Mouse (Mus musculus) CH12.LX (cell line): ENCODE results near the gene Lrrn2.

ENCODE experiments used
- CHD1 ChIP-seq: IDR thresholded peaks from 2 replicates; pipeline ENCODE4 v1.6.1; 2012; ENCODE audit warnings: low read depth, low read length, improper control_type of control experiment, inconsistent platforms
- CHD2 ChIP-seq: IDR thresholded peaks from 2 replicates; pipeline ENCODE4 v1.6.1; 2011; ENCODE audit warnings: low read length, improper control_type of control experiment
- CTCF ChIP-seq, 2 experiments: IDR thresholded peaks in 1 of 2; conservative IDR thresholded peaks in 1 of 2; 2 replicates each; pipeline ENCODE4 v1.5.1; 2011 to 2012; ENCODE audit warnings: low read depth in 2 of 2, low read length in 2 of 2, improper control_type of control experiment in 1 of 2, inconsistent platforms in 1 of 2, mild to moderate bottlenecking in 1 of 2, moderate library complexity in 1 of 2
- E2F4 ChIP-seq: IDR thresholded peaks from 2 replicates; pipeline ENCODE4 v1.6.1; 2011; ENCODE audit warnings: low read depth, low read length, improper control_type of control experiment; ENCODE audit not compliant: insufficient replicate concordance
- EP300 ChIP-seq: IDR thresholded peaks from 2 replicates; pipeline ENCODE4 v1.6.1; 2011; ENCODE audit warnings: low read length, improper control_type of control experiment
- ETS1 ChIP-seq: conservative IDR thresholded peaks from 2 replicates; pipeline ENCODE4 v1.6.1; 2012; ENCODE audit warnings: low read depth, mild to moderate bottlenecking, inconsistent platforms, low read length, improper control_type of control experiment, moderate library complexity
- GABPA ChIP-seq: IDR thresholded peaks from 2 replicates; pipeline ENCODE4 v1.6.1; 2012; ENCODE audit warnings: low read depth, low read length, improper control_type of control experiment, inconsistent platforms; ENCODE audit not compliant: insufficient replicate concordance
- JUND ChIP-seq: conservative IDR thresholded peaks from 2 replicates; pipeline ENCODE4 v1.6.1; 2011; ENCODE audit warnings: low read depth, low read length, improper control_type of control experiment
- KAT2A ChIP-seq: IDR thresholded peaks from 2 replicates; pipeline ENCODE4 v1.6.1; 2012; ENCODE audit warnings: low read length, improper control_type of control experiment, inconsistent platforms; ENCODE audit not compliant: insufficient replicate concordance
- MAX ChIP-seq: IDR thresholded peaks from 2 replicates; pipeline ENCODE4 v1.6.1; 2011; ENCODE audit warnings: low read length, improper control_type of control experiment
- MXI1 ChIP-seq: IDR thresholded peaks from 2 replicates; pipeline ENCODE4 v1.6.1; 2011; ENCODE audit warnings: mild to moderate bottlenecking, low read depth, low read length, improper control_type of control experiment
- POLR2A ChIP-seq: IDR thresholded peaks from 2 replicates; pipeline ENCODE4 v1.6.1; 2011; ENCODE audit warnings: low read depth, mild to moderate bottlenecking, improper control_type of control experiment, low read length
- RCOR1 ChIP-seq: conservative IDR thresholded peaks from 2 replicates; pipeline ENCODE4 v1.6.1; 2012; ENCODE audit warnings: low read depth, mild to moderate bottlenecking, inconsistent platforms, low read length, improper control_type of control experiment
- ZMIZ1 ChIP-seq: IDR thresholded peaks from 2 replicates; pipeline ENCODE4 v1.6.1; 2012; ENCODE audit warnings: low read depth, mild to moderate bottlenecking, inconsistent platforms, low read length, improper control_type of control experiment

- TF ChIP-seq KAT2A (no peak), POLR2A (no peak), ZMIZ1 (no peak), CTCF (conservative IDR thresholded peaks at IDR 0.05 in 1 of 2, IDR thresholded peaks at IDR 0.05 in 1 of 2; ENCODE audit: low read depth in 2 of 2, low read length in 2 of 2) (no peak), MXI1 (no peak), JUND (no peak), GABPA (no peak), ETS1 (no peak), EP300 (no peak), CHD2 (no peak), CHD1 (no peak), E2F4 (no peak), RCOR1 (no peak), MAX (no peak)
These were observed 84.6 kb downstream of the Lrrn2 start for GRCm38 (mm10) chr1:132964691-132965090.
